Mouse (Mus musculus) MEL (cell line): ENCODE measurements at regions not wholly inside any gene's neighbourhood (a gene's known extent, or its start where the extent isn't known, plus 50 kb on each side); places are given as distances from the start of the nearest gene placed in this dataset.

ENCODE experiments used
- DNase-seq: peaks from one replicate; pipeline ENCODE4 v3.0.0; 2011; ENCODE audit warnings: low read depth, low spot score
- H3K27ac ChIP-seq: 2 replicates; pipeline ENCODE4 v1.5.1; 2012; ENCODE audit warnings: low read depth, mild to moderate bottlenecking, control low read depth, low read length, moderate library complexity; ENCODE audit not compliant: control insufficient read depth
- H3K27me3 ChIP-seq, 2 experiments: fragments of 150-350 bp in 1 of 2; sonication (generic) in 1 of 2; 2 replicates each; pipeline ENCODE4 v1.6.1; 2012; ENCODE audit warnings: low read length in 2 of 2, mild to moderate bottlenecking in 2 of 2, improper control_type of control experiment in 1 of 2, moderate library complexity in 1 of 2; ENCODE audit not compliant: insufficient read depth in 2 of 2, control insufficient read depth in 1 of 2
- H3K36me3 ChIP-seq, 2 experiments: 2 replicates each; pipeline ENCODE4 v1.6.1; 2012 to 2014; ENCODE audit warnings: low read length in 2 of 2, improper control_type of control experiment in 1 of 2, inconsistent platforms in 1 of 2, mild to moderate bottlenecking in 1 of 2; ENCODE audit not compliant: insufficient read depth in 2 of 2, control insufficient read depth in 1 of 2
- H3K4me1 ChIP-seq, 2 experiments: fragments of 150-350 bp in 1 of 2; sonication (generic) in 1 of 2; 2 replicates each; pipeline ENCODE4 v1.6.1; 2012; ENCODE audit warnings: low read length in 2 of 2, improper control_type of control experiment in 1 of 2, mild to moderate bottlenecking in 1 of 2; ENCODE audit not compliant: insufficient read depth in 2 of 2, control insufficient read depth in 1 of 2
- H3K4me3 ChIP-seq, 2 experiments: fragments of 150-350 bp in 1 of 2; sonication (generic) in 1 of 2; 2 replicates each; pipeline ENCODE4 v1.5.1; 2012; ENCODE audit warnings: low read depth in 2 of 2, low read length in 2 of 2, mild to moderate bottlenecking in 2 of 2, moderate library complexity in 2 of 2, control low read depth in 1 of 2, improper control_type of control experiment in 1 of 2; ENCODE audit not compliant: control insufficient read depth in 1 of 2, insufficient read depth in 1 of 2
- H3K79me2 ChIP-seq: 2 replicates; pipeline ENCODE4 v1.6.1; 2012; ENCODE audit warnings: mild to moderate bottlenecking, low read length, moderate library complexity; ENCODE audit not compliant: control insufficient read depth, poor library complexity, insufficient read depth
- H3K9ac ChIP-seq: 2 replicates; pipeline ENCODE4 v1.6.1; 2012; ENCODE audit warnings: low read depth, mild to moderate bottlenecking, control low read depth, low read length, moderate library complexity; ENCODE audit not compliant: control insufficient read depth, poor library complexity, severe bottlenecking
- H3K9me3 ChIP-seq: fragments of 150-350 bp; sonication (generic); replicated peaks from 2 replicates; pipeline ENCODE4 v1.6.1; 2012; ENCODE audit warnings: mild to moderate bottlenecking, low read length, improper control_type of control experiment, moderate library complexity; ENCODE audit not compliant: insufficient read depth
- BHLHE40 ChIP-seq: IDR thresholded peaks from 2 replicates; pipeline ENCODE4 v1.6.1; 2012; ENCODE audit warnings: low read depth, mild to moderate bottlenecking, inconsistent platforms, low read length, improper control_type of control experiment, borderline replicate concordance
- CHD2 ChIP-seq: IDR thresholded peaks from 2 replicates; pipeline ENCODE4 v1.6.1; 2011; ENCODE audit warnings: low read length, improper control_type of control experiment
- CTCF ChIP-seq, 3 experiments: IDR thresholded peaks in 2 of 3; conservative IDR thresholded peaks in 1 of 3; 2 replicates each; pipeline ENCODE4 v1.5.1; 2011 to 2012; ENCODE audit warnings: low read length in 3 of 3, low read depth in 2 of 3, mild to moderate bottlenecking in 2 of 3, improper control_type of control experiment in 1 of 3, inconsistent platforms in 1 of 3, mixed read lengths in 1 of 3, moderate library complexity in 1 of 3; ENCODE audit not compliant: control insufficient read depth in 1 of 3, insufficient read depth in 1 of 3, poor library complexity in 1 of 3, severe bottlenecking in 1 of 3
- EP300 ChIP-seq, 2 experiments: IDR thresholded peaks; 2 replicates each; pipeline ENCODE4 v1.6.1; 2011; ENCODE audit warnings: improper control_type of control experiment in 2 of 2, low read length in 2 of 2, low read depth in 1 of 2, mild to moderate bottlenecking in 1 of 2
- ETS1 ChIP-seq: IDR thresholded peaks from 2 replicates; pipeline ENCODE4 v1.6.1; 2012; ENCODE audit warnings: low read depth, mild to moderate bottlenecking, inconsistent platforms, low read length, improper control_type of control experiment, moderate library complexity
- GATA1 ChIP-seq: IDR thresholded peaks from 2 replicates; pipeline ENCODE4 v1.6.1; 2011; ENCODE audit warnings: low read depth, low read length, improper control_type of control experiment
- MAFK ChIP-seq: IDR thresholded peaks from 2 replicates; pipeline ENCODE4 v1.6.1; 2011; ENCODE audit warnings: low read depth, mild to moderate bottlenecking, low read length, improper control_type of control experiment, borderline replicate concordance
- MAZ ChIP-seq: IDR thresholded peaks from 2 replicates; pipeline ENCODE4 v1.6.1; 2012; ENCODE audit warnings: low read depth, mild to moderate bottlenecking, inconsistent platforms, low read length, improper control_type of control experiment
- MXI1 ChIP-seq: IDR thresholded peaks from 2 replicates; pipeline ENCODE4 v1.6.1; 2011; ENCODE audit warnings: mild to moderate bottlenecking, low read depth, low read length, improper control_type of control experiment
- NELFE ChIP-seq: IDR thresholded peaks from 2 replicates; pipeline ENCODE4 v1.6.1; 2011; ENCODE audit warnings: low read depth, low read length, improper control_type of control experiment
- NRF1 ChIP-seq: IDR thresholded peaks from 2 replicates; pipeline ENCODE4 v1.6.1; 2014; ENCODE audit warnings: low read depth, mild to moderate bottlenecking, inconsistent platforms, low read length, improper control_type of control experiment, moderate library complexity; ENCODE audit not compliant: poor library complexity, insufficient read depth, severe bottlenecking
- POLR2A ChIP-seq, 2 experiments: IDR thresholded peaks; 2 replicates each; pipeline ENCODE4 v1.6.1; 2011 to 2012; ENCODE audit warnings: low read length in 2 of 2, mild to moderate bottlenecking in 2 of 2, control low read depth in 1 of 2, improper control_type of control experiment in 1 of 2, low read depth in 1 of 2, moderate library complexity in 1 of 2; ENCODE audit not compliant: control insufficient read depth in 1 of 2, insufficient read depth in 1 of 2, poor library complexity in 1 of 2
- RAD21 ChIP-seq: IDR thresholded peaks from 2 replicates; pipeline ENCODE4 v1.6.1; 2011; ENCODE audit warnings: mild to moderate bottlenecking, low read depth, low read length, improper control_type of control experiment
- SMC3 ChIP-seq: IDR thresholded peaks from 2 replicates; pipeline ENCODE4 v1.6.1; 2011; ENCODE audit warnings: low read depth, low read length, improper control_type of control experiment
- TBP ChIP-seq: IDR thresholded peaks from 2 replicates; pipeline ENCODE4 v1.8.0; 2011; ENCODE audit warnings: low read depth, low read length, improper control_type of control experiment
- TCF12 ChIP-seq: IDR thresholded peaks from 2 replicates; pipeline ENCODE4 v1.6.1; 2014; ENCODE audit warnings: low read depth, mild to moderate bottlenecking, inconsistent platforms, low read length, improper control_type of control experiment, moderate library complexity
- USF2 ChIP-seq, 2 experiments: IDR thresholded peaks; 2 replicates each; pipeline ENCODE4 v1.6.1; 2011 to 2012; ENCODE audit warnings: improper control_type of control experiment in 2 of 2, low read length in 2 of 2, borderline replicate concordance in 1 of 2, inconsistent platforms in 1 of 2, low read depth in 1 of 2, mild to moderate bottlenecking in 1 of 2; ENCODE audit not compliant: insufficient read depth in 1 of 2
- ZC3H11A ChIP-seq: IDR thresholded peaks from 2 replicates; pipeline ENCODE4 v1.6.1; 2012; ENCODE audit warnings: low read depth, mild to moderate bottlenecking, inconsistent platforms, low read length, improper control_type of control experiment

- Histone ChIP-seq H3K4me1 (no peaks in the 10 kb centered on the region), H3K9ac (no peak overlapping the region)
- TF ChIP-seq SMC3 (peak; percentile 27), CTCF (IDR thresholded peaks at IDR 0.05 in 2 of 3, conservative IDR thresholded peaks at IDR 0.05 in 1 of 3; ENCODE audit: control insufficient read depth in 1 of 3, insufficient read depth in 1 of 3, low read depth in 2 of 3, low read length in 3 of 3, poor library complexity in 1 of 3, severe bottlenecking in 1 of 3) (peak; percentile 45 to 50 (median 50)), NELFE (no peak)
- TF ChIP-seq, all 39 proteins: peak for 2
- no peaks in the 10 kb centered on the region for H3K79me2 ChIP-seq
- H3K4me3 ChIP-seq, result no peak overlapping the region
- no peaks in the 10 kb centered on the region for H3K27me3 ChIP-seq
- peak; percentile 54 for DNase-seq
- H3K36me3 ChIP-seq, result no peaks in the 10 kb centered on the region
- H3K27ac ChIP-seq, result no peak overlapping the region
- no peaks in the 10 kb centered on the region for H3K9me3 ChIP-seq
Measured at GRCm38 (mm10) chr2:47466043-47466442, 1347.9 kb upstream of the Acvr2a start.

- Histone ChIP-seq H3K79me2 (no peaks in the 10 kb centered on the region), H3K9ac (no peak overlapping the region), H3K27ac (no peak overlapping the region), H3K4me3 (no peak overlapping the region), H3K36me3 (no peaks in the 10 kb centered on the region), H3K9me3 (no peaks in the 10 kb centered on the region), H3K27me3 (no peaks in the 10 kb centered on the region), H3K4me1 (no peaks in the 10 kb centered on the region)
- DNase-seq, result peak; percentile 63
- TF ChIP-seq RAD21, result peak; percentile 75
- no peak for TF ChIP-seq CHD2
- TF ChIP-seq TCF12, result no peak
- no peak for TF ChIP-seq POLR2A (IDR thresholded peaks at IDR 0.05; ENCODE audit: control insufficient read depth in 1 of 2, insufficient read depth in 1 of 2, low read depth in 1 of 2, low read length in 2 of 2, poor library complexity in 1 of 2)
- no peak for TF ChIP-seq BHLHE40
- TF ChIP-seq MAFK, result no peak
- no peak for TF ChIP-seq NRF1
- TF ChIP-seq USF2 (IDR thresholded peaks at IDR 0.05; ENCODE audit: borderline replicate concordance in 1 of 2, insufficient read depth in 1 of 2, low read depth in 1 of 2, low read length in 2 of 2), result no peak
- peak; percentile 69 for TF ChIP-seq SMC3
- no peak for TF ChIP-seq ETS1
- no peak for TF ChIP-seq MAZ
- TF ChIP-seq MXI1, result no peak
- TF ChIP-seq GATA1, result no peak
- no peak for TF ChIP-seq TBP
- peak; percentile 69 for TF ChIP-seq ZC3H11A
- TF ChIP-seq CTCF (IDR thresholded peaks at IDR 0.05 in 2 of 3, conservative IDR thresholded peaks at IDR 0.05 in 1 of 3; ENCODE audit: control insufficient read depth in 1 of 3, insufficient read depth in 1 of 3, low read depth in 2 of 3, low read length in 3 of 3, poor library complexity in 1 of 3, severe bottlenecking in 1 of 3), result peak; percentile 35 to 62 (median 51)
- no peak for TF ChIP-seq EP300 (IDR thresholded peaks at IDR 0.05; ENCODE audit: low read depth in 1 of 2, low read length in 2 of 2)
Measured at GRCm38 (mm10) chr2:47491874-47492539, 1321.9 kb upstream of the Acvr2a start.
